Mouse (Mus musculus) olfactory bulb, adult 2 months (tissue): ENCODE measurements around the gene Atp6v1a.

Experiments used
- CTCF ChIP-seq: fragments of 200-500 bp; IDR thresholded peaks from 2 replicates; pipeline ENCODE4 v1.5.1; 2012; ENCODE audit warnings: low read depth, mild to moderate bottlenecking, low read length, moderate library complexity; ENCODE audit not compliant: insufficient read depth
- POLR2A ChIP-seq: fragments of 200-500 bp; IDR thresholded peaks from 2 replicates; pipeline ENCODE4 v1.6.1; 2012; ENCODE audit warnings: mild to moderate bottlenecking, low read depth, low read length, moderate library complexity; ENCODE audit not compliant: insufficient read depth

GRCm38 (mm10) chr16:44123786-44124185 is 15.7 kb downstream of the Atp6v1a start:
- TF ChIP-seq POLR2A (no peak), CTCF (no peak)
